Mouse (Mus musculus): ENCODE measurements around the gene Ppm1b. TPM values are rescaled to one million over a fixed set of nuclear protein-coding genes. Genes with fewer than 3 reads are reported as not detected.

Gene Ppm1b
- 20.4 and 39.6 TPM in 2 replicates for polyA plus RNA-seq (2012; ENCODE audit: low replicate concordance)

GRCm38 (mm10) chr17:84956441-84956840, at the start of gene Ppm1b:
Gene Ppm1b (plus strand): TSS chr17:84956741.

GRCm38 (mm10) chr17:85028093-85028739, 71.7 kb downstream of the Ppm1b start, which contains the start of gene Slc3a1:
Gene Slc3a1 (plus strand): TSS chr17:85028376.

Other genes starting within 250 kb of the Ppm1b start
- 5.2 and 6.4 TPM in 2 replicates for gene Lrpprc, start 166.0 kb upstream of the Ppm1b start, polyA plus RNA-seq (2012; ENCODE audit: low replicate concordance)
- 0.05 TPM in 1 of 2 replicates, not detected in the other for gene Slc3a1, start 71.6 kb downstream of the Ppm1b start, polyA plus RNA-seq (2012; ENCODE audit: low replicate concordance)
- 0.79 and 1.2 TPM in 2 replicates for gene Prepl, start 133.5 kb downstream of the Ppm1b start, polyA plus RNA-seq (2012; ENCODE audit: low replicate concordance)
- 6.7 and 8.4 TPM in 2 replicates for gene Camkmt, start 133.8 kb downstream of the Ppm1b start, polyA plus RNA-seq (2012; ENCODE audit: low replicate concordance)

All from hematopoietic multipotent progenitor cell, adult 10-12 weeks (in vitro differentiated cells).